Mouse (Mus musculus): ENCODE data around the gene Ilf3. TPM values are rescaled to one million over a fixed set of nuclear protein-coding genes. Genes with fewer than 3 reads are reported as not detected.
"Not testable (repeated sequence)": the region's sequence is repeated elsewhere in the genome, so short reads cannot be mapped to it uniquely, and the experiment has no call there.

The Ilf3 gene
- 10 to 100 TPM; 88.4 to 89.2 TPM for total RNA-seq (2021)

DNA sequence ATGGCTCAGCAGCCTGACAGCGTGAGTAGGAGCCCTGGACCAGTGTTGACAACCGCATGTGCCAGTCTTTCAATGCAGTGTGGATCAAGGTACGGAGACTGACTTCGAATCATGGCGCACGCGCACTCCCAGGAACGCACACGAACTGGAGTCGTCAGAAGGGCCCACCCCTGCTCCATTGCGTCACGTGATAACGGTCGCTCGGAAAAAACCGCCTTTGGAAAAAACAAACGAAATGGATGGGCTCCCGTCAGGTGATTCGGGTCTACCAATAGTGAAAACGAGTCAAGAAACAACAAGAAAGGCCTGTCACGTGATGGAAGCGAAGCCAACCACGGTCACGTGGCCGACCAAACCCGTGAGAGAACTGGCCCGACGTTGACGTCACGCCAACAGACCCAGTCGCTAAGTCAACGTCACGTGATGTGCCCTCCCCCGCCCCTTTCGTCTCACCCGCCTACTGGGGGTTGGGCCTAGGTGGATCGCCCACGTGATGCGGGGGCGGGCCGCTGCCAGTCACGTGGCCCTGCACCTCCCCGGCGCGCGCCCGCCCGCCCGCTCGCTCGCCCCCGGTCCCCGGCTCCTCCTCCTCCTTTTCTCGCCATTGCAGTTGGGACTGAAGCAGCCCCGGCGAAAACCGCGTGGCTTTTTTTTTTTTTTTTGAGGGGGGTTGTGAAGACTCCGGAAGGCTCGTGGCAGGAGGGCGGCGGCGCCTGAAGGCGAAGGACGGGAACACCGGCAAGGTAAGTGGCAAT is at the start of gene Ilf3:
Ilf3 (plus strand) TSS at position 515 of the 755 bp plus-strand sequence.
- peak; percentile 100 for DNase-seq (ENCODE audit: extremely low spot score in 1 of 2, low spot score in 2 of 2)
- intact Hi-C loops (cut with DNase I) = loop anchor here (2.0 kb wide), 1 partner anchor 43 kb away; the partner anchor contains the start of gene Qtrt1

DNA sequence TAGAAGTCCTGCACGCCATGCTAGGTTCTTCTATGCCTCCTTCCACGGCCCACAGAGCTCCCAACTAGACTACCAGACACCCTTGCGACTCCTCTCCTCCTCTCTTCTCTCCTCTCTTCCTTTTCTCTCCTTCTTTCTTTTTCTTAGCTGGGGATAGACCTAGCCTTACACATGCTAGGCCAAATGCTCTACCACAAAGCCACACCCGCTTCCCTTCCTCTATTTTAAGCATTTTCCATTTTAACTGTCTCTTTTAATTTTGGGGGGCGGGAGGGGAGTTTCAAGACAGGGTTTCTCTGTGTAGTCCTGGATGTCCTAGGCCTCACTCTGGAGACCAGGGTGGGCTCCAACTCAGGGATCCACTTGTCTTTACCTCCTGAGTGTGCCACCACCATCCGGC is 48.9 kb upstream of the Ilf3 start:
- no peak for DNase-seq (ENCODE audit: extremely low spot score in 1 of 2, low spot score in 2 of 2)
- intact Hi-C loops (cut with DNase I) = no loop called here

DNA sequence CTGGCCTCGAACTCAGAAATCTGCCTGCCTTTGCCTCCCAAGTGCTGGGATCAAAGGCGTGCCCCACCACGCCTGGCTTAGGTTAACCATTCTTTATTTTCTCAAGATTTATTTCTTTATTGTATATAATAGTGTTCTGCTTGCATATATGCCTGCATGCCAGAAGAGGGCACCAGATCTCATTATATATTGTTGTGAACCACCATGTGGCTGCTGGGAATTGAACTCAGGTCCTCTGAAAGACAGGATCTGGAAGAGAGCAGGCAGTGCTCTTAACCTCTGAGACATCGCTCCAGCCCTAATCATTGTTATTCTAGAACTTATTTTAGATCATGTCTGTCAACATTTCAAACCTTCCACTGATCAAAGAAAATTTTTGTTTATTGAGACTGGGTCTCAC is 48.2 kb upstream of the Ilf3 start:
- intact Hi-C loops (cut with DNase I) = no loop called here
- no peak for DNase-seq (ENCODE audit: extremely low spot score in 1 of 2, low spot score in 2 of 2)

DNA sequence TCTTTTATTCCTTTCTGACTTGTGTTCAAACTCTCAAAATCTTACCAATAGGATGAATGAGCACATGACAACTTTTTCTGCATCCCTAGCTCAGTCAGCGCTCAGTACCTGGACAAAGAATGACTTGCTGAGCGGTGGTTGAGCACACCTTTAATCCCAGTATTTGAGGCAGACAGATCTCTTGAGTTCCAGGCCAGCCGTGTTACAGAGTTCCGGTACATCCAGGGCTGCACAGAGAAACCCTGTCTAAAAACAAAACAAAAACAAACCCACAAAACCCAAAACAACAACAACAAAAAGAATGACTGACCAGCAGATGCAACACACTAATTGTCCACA is 47.4 kb upstream of the Ilf3 start:
- no peak for DNase-seq (ENCODE audit: extremely low spot score in 1 of 2, low spot score in 2 of 2)
- intact Hi-C loops (cut with DNase I) = no loop called here

DNA sequence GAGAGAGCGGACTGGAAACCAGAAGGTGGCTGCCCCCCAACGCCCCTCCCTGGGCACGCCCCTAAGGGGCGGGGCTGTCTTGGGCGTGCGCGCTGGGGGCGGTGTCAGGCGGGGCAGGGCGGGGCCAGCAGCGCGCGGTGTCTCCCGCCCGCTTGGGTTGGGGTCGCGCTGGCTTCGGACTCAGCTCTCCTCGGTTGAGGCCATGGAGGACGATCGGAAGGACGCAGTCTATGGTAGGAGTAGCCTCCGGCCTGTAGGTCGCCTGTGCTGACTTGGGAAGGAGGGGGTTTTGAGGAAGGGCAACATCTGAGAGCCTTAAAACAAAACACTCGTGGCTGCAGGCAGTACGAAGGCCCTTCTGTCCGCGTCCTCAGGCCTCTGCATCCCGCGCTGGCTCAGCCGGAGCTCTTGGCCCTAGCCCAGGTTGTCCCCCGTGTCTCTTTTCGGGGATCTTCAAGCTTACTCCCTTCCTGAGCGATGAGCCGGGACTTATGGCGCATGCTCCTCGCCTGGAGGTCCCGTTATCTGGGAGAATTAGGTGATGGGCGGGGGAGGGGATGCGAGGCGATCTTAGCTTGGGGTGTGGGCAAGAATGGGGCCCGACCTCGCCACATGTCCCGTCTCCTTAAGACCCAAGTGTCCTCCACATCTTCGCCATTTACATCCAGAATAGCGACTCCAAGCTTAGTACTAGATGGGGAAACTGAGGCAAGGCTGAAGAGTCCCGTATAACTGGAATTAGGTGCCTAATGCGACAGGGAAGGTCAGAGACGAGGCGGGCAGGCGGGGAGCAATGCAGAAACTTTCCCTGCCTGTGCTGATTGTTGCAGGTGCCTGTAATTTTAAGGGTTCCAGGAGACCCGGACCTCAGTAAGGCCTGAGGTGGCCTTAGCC is 46.8 kb upstream of the Ilf3 start, which contains the start of gene Slc44a2:
Slc44a2 (plus strand) TSS at position 80 of the 894 bp plus-strand sequence.
- DNase-seq (ENCODE audit: extremely low spot score in 1 of 2, low spot score in 2 of 2) = peak; percentile 37 to 87
- intact Hi-C loops (cut with DNase I) = no loop called here

DNA sequence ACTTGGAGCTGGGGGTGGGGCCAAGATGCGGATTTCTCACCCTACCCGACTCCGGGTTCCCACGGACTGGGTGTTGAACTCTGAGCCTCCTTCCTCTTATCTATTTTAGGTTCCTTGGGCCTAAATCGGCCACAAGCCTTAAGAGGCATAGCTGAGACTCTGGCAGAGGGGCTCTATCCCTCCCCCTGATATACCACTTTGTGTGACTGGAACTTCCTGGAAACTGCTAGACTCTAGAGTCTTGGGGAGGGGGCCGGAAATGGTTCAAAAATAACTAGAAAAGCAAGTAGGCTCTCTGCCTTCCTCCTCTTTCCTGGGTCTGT is 46.2 kb upstream of the Ilf3 start:
- intact Hi-C loops (cut with DNase I) = no loop called here
- DNase-seq (ENCODE audit: extremely low spot score in 1 of 2, low spot score in 2 of 2) = peak in 1 of 2 experiments; percentile 62

DNA sequence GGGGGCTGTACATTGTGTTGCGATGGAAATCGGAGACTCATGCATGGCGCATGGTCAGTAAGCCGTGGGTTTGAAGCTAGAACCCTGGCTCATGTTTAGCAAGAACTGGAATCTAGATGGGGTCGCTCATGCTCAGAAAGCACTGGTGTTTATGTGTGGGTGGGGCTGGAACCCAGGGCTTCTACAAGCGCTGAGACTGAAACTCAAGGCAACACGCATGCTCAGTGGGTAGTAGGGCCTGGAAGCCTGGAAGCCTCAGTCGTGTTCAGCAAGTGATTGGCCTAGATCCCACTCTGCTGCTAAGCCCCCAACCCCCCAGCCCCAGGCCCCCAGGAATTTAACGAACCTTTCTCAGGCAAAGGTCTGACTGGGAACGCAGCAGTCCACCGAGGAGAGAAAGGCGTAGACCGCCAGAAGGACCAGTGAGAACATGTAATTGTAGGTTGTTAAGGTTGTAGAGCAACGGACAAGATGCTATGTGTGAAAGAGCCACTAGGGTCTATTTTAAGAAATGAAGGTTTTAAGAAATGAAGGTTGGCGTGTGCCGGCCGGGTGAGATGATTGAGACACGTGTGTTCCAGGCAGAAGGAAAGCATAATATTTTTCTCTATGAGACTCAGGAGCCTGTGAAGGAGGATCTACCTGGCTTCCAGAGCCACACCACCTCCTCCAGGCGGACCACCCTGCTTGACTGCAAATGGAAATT is 45.3 kb upstream of the Ilf3 start:
- intact Hi-C loops (cut with DNase I) = no loop called here
- DNase-seq (ENCODE audit: extremely low spot score in 1 of 2, low spot score in 2 of 2) = no peak

DNA sequence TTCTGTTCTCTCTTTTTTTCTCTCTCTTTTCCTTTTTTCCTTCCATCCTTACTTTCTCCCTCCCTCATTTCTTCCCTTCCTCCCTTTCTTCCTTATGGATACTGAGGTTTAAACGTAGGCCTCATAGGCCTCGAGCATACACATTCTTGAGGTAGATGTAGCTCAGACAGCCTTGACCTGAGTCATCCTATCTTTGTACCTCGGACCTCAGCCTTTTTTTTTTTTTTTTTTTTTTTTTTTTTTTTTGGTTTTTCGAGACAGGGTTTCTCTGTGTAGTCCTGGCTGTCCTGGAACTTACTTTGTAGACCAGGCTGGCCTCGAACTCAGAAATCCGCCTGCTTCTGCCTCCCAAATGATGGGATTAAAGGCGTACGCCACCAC is 44.8 kb upstream of the Ilf3 start:
- intact Hi-C loops (cut with DNase I); DNase-seq (ENCODE audit: extremely low spot score in 1 of 2, low spot score in 2 of 2): not testable (repeated sequence)

DNA sequence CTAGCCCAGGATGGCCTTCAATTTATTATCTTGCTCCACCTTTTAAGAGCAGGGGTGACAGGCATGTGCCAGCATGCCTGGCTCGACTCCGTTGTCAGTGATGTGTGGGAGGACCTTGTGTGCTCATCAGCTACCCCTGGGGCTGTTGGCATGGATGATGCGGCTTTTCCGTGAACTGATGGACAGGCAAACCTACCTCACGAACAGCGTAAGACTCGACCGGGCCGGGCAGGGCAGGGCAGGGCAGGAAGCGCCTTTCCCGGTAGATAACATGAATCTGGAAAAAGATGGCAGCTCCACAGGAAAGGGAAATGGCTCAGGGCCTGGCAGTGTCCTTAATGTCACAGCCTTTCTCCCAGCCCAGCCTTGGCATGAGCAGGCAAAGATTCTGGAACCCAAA is 43.4 kb upstream of the Ilf3 start:
- intact Hi-C loops (cut with DNase I) = no loop called here
- no peak for DNase-seq (ENCODE audit: extremely low spot score in 1 of 2, low spot score in 2 of 2)

DNA sequence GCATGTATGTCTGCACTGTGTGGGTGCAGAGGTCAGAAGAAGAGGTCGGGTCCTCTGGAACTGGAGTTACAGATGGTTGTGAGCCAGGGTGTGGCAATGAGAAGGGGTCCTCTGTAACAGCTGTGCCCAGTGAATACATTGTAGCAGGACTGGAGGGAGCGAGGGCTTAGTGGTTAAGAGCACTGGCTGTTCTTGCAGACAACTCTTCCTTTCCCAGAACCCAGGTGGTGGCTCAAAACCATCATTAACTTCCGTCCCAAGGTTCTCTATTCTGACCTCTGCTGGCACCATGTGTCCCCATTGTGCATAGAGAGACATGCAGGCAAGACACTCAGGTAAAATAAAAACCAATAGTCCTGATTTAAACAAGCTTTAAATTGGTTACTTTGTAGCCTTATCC is 40.1 kb upstream of the Ilf3 start:
- DNase-seq (ENCODE audit: extremely low spot score in 1 of 2, low spot score in 2 of 2) = no peak
- intact Hi-C loops (cut with DNase I) = no loop called here

DNA sequence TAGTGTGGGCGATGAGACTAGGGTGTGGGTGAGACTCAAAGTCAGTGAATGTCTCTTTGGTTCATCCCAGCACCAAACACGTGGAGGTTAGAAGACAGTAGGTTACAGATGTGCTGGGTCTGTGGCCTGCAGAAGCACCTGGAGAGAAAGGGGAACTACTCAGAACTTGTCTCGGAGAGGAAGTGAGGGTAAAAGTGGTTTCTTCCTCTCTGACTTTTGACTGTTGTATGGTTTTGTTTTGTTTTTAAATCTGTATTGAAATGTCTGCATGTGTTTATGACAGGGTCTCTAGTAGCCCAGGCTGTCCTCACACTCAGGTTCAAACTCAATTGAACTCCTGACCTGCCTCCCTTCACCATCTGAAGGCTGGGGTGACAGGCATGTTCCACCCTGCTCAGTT is 39.6 kb upstream of the Ilf3 start:
- intact Hi-C loops (cut with DNase I) = no loop called here
- no peak for DNase-seq (ENCODE audit: extremely low spot score in 1 of 2, low spot score in 2 of 2)

DNA sequence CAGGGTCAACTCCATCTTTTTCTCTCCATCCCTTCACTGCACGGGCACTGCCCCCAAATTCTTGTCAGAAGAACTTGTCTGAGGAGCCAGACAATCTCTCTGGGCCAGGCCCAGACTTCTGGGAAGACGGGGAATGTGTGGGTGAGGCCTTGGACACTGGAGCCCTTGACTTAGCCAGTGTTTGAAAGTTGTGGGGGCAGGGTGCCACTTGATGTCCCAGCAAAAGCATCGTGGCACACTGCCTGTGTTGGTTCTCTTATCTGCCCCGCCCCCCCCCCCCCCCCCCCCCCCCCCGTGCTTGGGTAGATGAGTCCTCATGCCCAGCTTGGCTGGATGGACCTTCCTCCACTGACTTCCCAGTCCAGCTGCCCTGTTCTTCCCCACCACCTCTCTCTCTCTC is 38.6 kb upstream of the Ilf3 start:
- no peak for DNase-seq (ENCODE audit: extremely low spot score in 1 of 2, low spot score in 2 of 2)
- intact Hi-C loops (cut with DNase I) = no loop called here

DNA sequence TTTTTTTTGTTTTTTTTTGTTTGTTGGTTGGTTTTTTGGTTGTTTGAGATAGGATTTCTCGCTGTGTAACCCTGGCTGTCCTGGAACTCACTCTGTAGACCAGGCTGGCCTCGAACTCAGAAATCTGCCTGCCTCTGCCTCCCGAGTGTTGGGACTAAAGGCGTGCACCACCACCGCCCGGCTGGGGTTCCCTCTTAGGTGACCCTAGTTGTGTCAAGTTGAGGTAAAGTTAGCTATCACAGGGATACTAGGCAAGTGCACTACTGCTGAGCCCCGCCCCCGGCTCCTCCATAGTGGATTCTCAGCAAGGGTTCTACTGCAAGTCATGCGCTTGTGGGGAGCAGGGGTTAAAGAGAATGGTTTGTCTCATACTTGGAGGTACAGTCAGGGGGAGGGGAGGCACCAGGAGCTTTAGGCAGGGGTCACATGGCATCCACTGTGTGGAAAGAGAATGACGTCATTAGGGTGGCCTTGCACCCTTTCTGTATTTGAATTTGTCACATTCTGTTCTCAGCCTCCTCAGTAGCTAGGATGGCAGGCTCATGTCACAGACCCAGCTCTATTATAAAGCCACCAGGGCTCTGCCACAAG is 37.9 kb upstream of the Ilf3 start:
- intact Hi-C loops (cut with DNase I) = no loop called here
- DNase-seq (ENCODE audit: extremely low spot score in 1 of 2, low spot score in 2 of 2) = no peak

DNA sequence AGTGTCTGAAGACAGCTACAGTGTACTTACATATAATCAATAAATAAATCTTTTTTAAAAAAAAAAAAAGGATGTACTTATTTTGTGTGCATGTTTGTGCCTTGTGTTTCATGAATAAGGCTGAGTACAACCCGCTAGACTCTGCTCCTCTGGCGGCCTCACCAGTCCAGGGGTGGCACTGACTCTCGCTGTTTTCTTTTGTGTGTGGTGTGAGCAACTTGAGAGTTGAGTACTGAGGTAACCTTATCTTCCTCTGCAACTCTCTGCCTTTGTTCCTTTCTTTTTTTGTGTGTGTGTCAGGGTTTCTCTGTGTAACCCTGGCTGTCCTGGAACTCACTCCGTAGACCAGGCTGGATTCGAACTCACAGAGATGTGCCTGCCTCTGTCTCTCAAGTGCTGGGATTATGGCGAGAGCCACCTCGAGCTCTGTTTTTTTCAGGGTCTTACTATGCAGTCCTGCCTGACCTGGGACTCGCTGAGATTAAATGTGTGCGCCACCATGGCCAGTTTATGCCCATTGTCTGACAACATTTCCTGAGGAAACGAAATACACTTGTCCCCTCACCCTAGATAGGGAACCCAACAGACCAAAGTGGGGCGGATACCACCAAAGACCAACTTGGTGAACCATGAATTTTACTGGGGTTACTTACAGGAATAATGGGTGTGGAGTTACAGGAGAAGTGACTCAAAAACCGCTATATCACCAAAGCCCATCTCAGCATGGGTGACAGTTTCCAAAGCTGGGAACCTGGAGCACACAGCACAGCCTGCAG is 36.1 kb upstream of the Ilf3 start:
- no peak for DNase-seq (ENCODE audit: extremely low spot score in 1 of 2, low spot score in 2 of 2)
- intact Hi-C loops (cut with DNase I) = no loop called here

DNA sequence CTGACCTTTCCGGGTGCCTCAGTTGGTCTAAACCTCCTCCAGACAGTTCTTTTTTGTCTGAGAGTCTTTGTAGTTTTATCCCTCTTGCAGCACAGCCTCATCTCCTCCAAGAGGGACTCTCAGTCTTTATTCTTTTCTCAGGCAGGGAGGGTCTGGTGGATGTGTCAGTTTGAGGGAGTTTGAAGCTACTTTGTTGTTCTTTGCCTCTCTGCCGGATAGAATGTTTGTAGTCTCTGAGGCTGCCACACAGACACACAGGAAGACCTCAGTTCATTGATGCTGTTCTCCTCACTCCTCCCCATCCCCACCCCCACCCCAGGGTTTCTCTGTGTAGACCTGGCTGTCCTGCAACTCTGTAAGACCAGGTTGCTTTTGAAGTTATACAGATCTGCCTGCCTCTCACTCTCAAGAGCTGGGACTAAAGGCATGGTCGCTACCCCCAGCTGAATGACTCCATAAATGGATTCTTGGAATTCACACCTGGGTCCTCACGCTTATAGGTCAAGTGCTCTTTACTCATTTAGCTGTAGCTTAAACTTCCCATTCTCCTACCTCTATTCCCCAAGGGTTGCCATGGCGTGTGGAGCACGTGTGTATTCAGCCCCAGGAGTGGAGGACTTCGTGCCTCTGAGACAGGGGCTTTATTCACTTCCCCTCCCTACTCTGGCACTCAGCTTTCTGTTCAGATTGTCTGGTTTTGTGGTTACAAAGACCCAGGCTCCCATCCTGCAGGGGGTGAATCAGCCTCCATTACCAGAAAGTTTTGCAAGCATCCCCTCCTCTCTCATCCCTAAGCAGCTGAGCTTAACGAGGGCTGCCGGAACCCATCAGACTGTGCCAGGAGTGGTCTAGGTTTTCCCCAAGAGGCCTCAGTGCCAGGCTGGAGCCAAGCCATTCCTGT is 35.3 kb upstream of the Ilf3 start:
- no peak for DNase-seq (ENCODE audit: extremely low spot score in 1 of 2, low spot score in 2 of 2)
- intact Hi-C loops (cut with DNase I) = no loop called here

DNA sequence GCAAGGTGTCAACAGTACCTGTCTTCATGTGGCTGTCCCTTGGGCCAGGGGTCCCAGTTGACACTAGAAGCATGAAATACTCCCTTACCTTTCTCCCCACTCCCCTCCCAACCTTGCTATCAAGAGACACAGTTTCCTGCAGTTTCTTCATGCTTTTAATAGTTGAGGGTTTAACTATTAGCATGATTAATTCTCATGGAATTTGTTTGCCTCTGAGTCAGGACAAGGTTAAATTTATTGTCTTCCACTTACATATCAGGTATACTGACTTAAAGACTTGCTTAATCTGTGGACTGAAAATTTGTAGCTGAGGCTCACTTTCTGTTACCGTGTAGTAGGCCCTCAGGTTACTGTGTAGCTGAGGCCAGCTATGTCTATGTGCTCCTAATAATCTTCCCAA is 34.1 kb upstream of the Ilf3 start:
- no peak for DNase-seq (ENCODE audit: extremely low spot score in 1 of 2, low spot score in 2 of 2)
- intact Hi-C loops (cut with DNase I) = no loop called here

DNA sequence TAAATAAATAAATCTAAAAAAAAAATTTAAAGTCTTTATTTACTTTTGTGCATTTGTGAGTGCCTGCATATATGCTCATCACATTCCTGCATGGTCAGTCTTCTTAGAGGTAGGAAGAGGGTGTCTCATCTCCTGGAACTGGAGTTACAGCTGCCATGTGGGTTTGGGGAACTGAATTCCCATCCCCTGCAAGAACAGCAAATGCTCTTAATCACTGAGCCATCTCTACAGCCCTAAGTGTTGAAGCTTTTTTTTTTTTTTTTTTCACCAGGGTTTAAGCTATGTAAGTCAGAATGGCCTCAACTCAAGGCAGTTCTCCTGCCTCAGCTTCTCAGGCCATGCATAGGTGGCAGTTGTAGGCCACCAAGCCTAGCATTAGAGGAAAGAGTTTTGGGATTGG is 32.9 kb upstream of the Ilf3 start:
- intact Hi-C loops (cut with DNase I) = no loop called here
- no peak for DNase-seq (ENCODE audit: extremely low spot score in 1 of 2, low spot score in 2 of 2)

DNA sequence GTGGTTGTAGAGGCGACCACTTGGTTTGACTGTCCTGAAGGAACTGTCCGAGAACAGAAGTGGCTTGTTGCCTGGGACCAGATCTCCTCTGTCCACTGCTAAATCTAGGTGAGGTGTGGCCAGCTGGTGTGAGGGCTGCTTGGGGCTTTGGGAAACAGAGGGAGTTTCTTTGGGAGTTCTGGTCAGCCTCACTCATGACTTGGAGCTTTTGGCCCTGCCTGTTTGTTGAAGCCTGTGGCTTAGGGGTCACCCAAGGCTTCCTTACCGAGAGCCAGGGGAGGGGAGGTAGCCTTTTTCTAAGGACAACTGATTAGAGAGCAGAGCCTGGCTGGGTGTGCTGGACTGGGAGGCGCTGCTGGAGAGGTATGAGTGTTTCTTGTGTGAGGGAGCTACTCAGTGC is 32.3 kb upstream of the Ilf3 start:
- DNase-seq (ENCODE audit: extremely low spot score in 1 of 2, low spot score in 2 of 2) = no peak
- intact Hi-C loops (cut with DNase I) = no loop called here
